Mouse (Mus musculus): ENCODE data around the gene Sfxn2. TPM values are rescaled to one million over a fixed set of nuclear protein-coding genes. Genes with fewer than 3 reads are reported as not detected.
A peak's percentile ranks its signal among the peaks of the same experiment; 100 is the strongest.

The Sfxn2 gene
- total and polyA plus RNA-seq, 2 experiments from 2014 or later, result 4.2 to 5.1 TPM

- no peaks in the 10 kb centered on the region for H3K4me1 ChIP-seq (ENCODE audit: control insufficient read depth, insufficient read depth)
- H3K9me3 ChIP-seq (replicated peaks; ENCODE audit: control insufficient read depth, low read length), result no peaks in the 10 kb centered on the region
- peaks cover 27% of the 10 kb centered on the region for H3K36me3 ChIP-seq (replicated peaks; ENCODE audit: control insufficient read depth, insufficient read depth, low read length)
- H3K27ac ChIP-seq (ENCODE audit: low read depth), result no peak overlapping the region
- ATAC-seq (ENCODE audit: insufficient read depth, low read depth) (no peak), DNase-seq (ENCODE audit: low spot score) (no peak)
- no peaks in the 10 kb centered on the region for H3K27me3 ChIP-seq (ENCODE audit: control insufficient read depth, insufficient read depth, low read length)
- no peak overlapping the region for H3K9ac ChIP-seq (replicated peaks; ENCODE audit: low read depth, low read length)
- TF ChIP-seq CTCF (IDR thresholded peaks at IDR 0.05; ENCODE audit: low read depth) (no peak; the same call in 1 of the 2 replicates), EP300 (IDR thresholded peaks at IDR 0.05; ENCODE audit: low read depth) (no peak)
- no peak overlapping the region for H3K4me2 ChIP-seq (ENCODE audit: low read depth, low read length)
- H3K4me3 ChIP-seq (ENCODE audit: low read depth, low read length), result no peak overlapping the region
- 86% methylated on average over 9 of the region's 9 CpGs for WGBS
Measured at GRCm38 (mm10) chr19:46592751-46593439, 19.7 kb downstream of the Sfxn2 start.

DNA sequence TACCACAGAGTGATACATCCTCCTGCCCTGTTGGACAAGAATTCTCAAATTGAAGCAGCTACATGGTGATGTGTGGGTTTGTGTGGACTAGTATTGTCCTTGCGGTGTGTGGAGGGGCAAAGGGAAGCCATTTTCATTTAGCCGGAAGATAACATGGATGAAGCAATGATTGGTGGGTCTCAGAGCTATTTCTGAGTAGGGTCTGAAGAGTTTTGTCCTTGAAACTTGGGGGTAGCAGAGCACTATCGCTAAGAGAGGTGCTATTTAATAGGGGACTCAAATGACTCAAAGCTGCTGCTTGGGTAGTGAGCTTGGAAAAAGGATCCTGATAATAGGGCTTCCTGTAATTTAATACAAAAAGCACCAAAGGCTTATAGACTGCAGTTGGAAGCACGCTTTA, 25.0 kb downstream of the Sfxn2 start:
- DNase-seq (ENCODE audit: low spot score) (no peak), ATAC-seq (ENCODE audit: insufficient read depth, low read depth) (no peak)
- peaks cover 16% of the 10 kb centered on the region; the same call in 1 of the 2 replicates for H3K36me3 ChIP-seq (replicated peaks; ENCODE audit: control insufficient read depth, insufficient read depth, low read length)
- H3K4me1 ChIP-seq (ENCODE audit: control insufficient read depth, insufficient read depth), result peaks cover 3% of the 10 kb centered on the region; the same call in 1 of the 2 replicates
- H3K27me3 ChIP-seq (ENCODE audit: control insufficient read depth, insufficient read depth, low read length), result no peaks in the 10 kb centered on the region
- H3K9me3 ChIP-seq (replicated peaks; ENCODE audit: control insufficient read depth, low read length), result no peaks in the 10 kb centered on the region
- H3K4me2 ChIP-seq (ENCODE audit: low read depth, low read length), result peak overlapping the region; percentile 44; the same call in 1 of the 2 replicates
- peak overlapping the region; percentile 99; the same call in 1 of the 2 replicates for H3K4me3 ChIP-seq (ENCODE audit: low read depth, low read length)
- peak overlapping the region; percentile 43; the same call in 1 of the 2 replicates for H3K27ac ChIP-seq (ENCODE audit: low read depth)
- TF ChIP-seq EP300 (IDR thresholded peaks at IDR 0.05; ENCODE audit: low read depth) (no peak), CTCF (IDR thresholded peaks at IDR 0.05; ENCODE audit: low read depth) (no peak)
- WGBS, result 78% methylated on average over 4 of the region's 4 CpGs
- H3K9ac ChIP-seq (replicated peaks; ENCODE audit: low read depth, low read length), result no peak overlapping the region

DNA sequence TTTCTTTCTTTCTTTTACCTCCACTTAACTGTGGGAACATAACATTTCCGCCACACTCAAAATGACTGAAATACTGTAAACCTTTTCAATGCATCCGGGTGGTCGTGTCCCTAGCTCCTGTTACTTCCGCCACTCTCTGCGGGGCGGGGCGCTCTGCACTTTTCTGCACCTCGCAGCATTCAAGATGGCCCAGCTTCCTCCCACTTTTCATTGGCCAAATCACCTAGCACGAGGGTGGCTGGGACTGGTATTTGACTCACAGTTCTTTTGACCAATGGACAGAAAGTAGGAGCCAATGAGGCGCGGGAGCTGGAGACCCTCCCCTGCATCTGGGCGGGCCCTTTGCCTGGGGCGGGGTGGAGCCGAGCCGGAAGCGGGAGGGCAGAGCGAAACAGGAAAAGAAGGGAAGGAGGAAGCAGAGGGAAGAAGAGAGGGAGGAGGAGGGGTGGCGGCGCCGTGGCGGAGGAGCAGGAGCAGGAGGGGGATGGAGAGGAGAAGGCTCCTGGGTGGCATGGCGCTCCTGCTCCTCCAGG, 25.6 kb downstream of the Sfxn2 start, which contains the start of gene Wbp1l:
TSS of gene Wbp1l (plus strand) at position 365 of the 533 bp plus-strand sequence.
- Histone ChIP-seq H3K4me2 (ENCODE audit: low read depth, low read length) (peak within 1 kb of the TSS; percentile 96), H3K4me3 (ENCODE audit: low read depth, low read length) (peak within 1 kb of the TSS; percentile 99), H3K27me3 (ENCODE audit: control insufficient read depth, insufficient read depth, low read length) (no peaks in the 10 kb centered on the region), H3K9me3 (replicated peaks; ENCODE audit: control insufficient read depth, low read length) (no peaks in the 10 kb centered on the region), H3K27ac (ENCODE audit: low read depth) (peak within 1 kb of the TSS; percentile 80), H3K4me1 (ENCODE audit: control insufficient read depth, insufficient read depth) (peaks cover 3% of the 10 kb centered on the region; the same call in 1 of the 2 replicates), H3K36me3 (replicated peaks; ENCODE audit: control insufficient read depth, insufficient read depth, low read length) (peaks cover 16% of the 10 kb centered on the region; the same call in 1 of the 2 replicates), H3K9ac (replicated peaks; ENCODE audit: low read depth, low read length) (peak within 1 kb of the TSS; percentile 68)
- TF ChIP-seq EP300 (IDR thresholded peaks at IDR 0.05; ENCODE audit: low read depth), result peak; percentile 41; the same call in 1 of the 2 replicates
- no peak for TF ChIP-seq CTCF (IDR thresholded peaks at IDR 0.05; ENCODE audit: low read depth)
- WGBS, result under 1% methylated on average over 20 of the region's 22 CpGs
- peak; percentile 99 for ATAC-seq (ENCODE audit: insufficient read depth, low read depth)
- peak; percentile 99 for DNase-seq (ENCODE audit: low spot score)

DNA sequence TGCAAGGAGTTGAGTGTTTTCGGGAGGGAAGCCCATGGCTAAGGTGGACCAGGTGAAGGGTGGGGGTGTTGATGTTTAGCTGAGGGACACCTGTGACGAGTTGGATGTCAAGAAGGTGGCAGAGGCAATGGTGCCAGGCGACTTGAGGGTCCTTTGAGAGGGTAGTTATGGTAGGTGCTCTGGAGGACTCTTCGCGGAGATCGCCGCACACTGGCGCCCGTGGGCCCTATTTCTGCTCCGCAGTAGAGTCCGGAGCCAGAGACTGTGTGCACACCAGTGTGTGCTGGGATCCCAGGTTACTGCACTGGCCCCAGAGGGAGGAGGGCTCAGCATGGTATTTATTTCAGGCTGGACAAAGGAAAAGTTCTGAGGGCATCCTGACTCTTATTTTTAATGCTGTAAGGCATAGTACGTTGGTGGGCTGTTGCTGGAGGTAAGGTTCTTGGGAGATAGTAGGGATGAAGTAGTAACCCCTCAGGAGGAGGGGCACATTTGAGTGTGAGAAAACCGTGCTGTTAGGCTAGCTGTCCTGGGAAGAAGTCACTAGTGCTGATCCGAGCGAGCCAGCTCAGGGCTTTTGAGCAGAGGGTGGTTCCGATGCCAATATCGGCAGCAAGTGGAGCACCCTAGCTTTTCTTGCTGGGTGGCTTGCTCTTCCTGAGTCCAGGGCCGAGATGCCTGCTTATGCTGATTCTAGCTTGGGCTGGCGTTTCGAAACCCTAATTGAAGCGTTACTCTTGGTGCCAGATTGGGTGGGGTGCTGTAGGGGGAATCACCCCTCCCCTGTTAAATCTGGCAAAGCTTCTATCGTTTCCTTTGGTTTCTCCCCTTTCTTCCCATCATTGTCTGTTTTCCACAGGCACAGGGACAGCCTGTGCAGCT, 26.5 kb downstream of the Sfxn2 start:
- WGBS, result 13% methylated on average over 22 of the region's 22 CpGs
- no peak for TF ChIP-seq EP300 (IDR thresholded peaks at IDR 0.05; ENCODE audit: low read depth)
- no peak for TF ChIP-seq CTCF (IDR thresholded peaks at IDR 0.05; ENCODE audit: low read depth)
- H3K27ac ChIP-seq (ENCODE audit: low read depth), result peak overlapping the region; percentile 80
- DNase-seq (ENCODE audit: low spot score), result no peak
- no peaks in the 10 kb centered on the region for H3K9me3 ChIP-seq (replicated peaks; ENCODE audit: control insufficient read depth, low read length)
- no peaks in the 10 kb centered on the region for H3K27me3 ChIP-seq (ENCODE audit: control insufficient read depth, insufficient read depth, low read length)
- H3K4me3 ChIP-seq (ENCODE audit: low read depth, low read length), result peak overlapping the region; percentile 99
- H3K9ac ChIP-seq (replicated peaks; ENCODE audit: low read depth, low read length), result peak overlapping the region; percentile 68
- peak overlapping the region; percentile 96 for H3K4me2 ChIP-seq (ENCODE audit: low read depth, low read length)
- peaks cover 3% of the 10 kb centered on the region; the same call in 1 of the 2 replicates for H3K4me1 ChIP-seq (ENCODE audit: control insufficient read depth, insufficient read depth)
- H3K36me3 ChIP-seq (replicated peaks; ENCODE audit: control insufficient read depth, insufficient read depth, low read length), result peaks cover 10% of the 10 kb centered on the region; the same call in 1 of the 2 replicates
- no peak for ATAC-seq (ENCODE audit: insufficient read depth, low read depth)

- 59% methylated on average over 4 of the region's 4 CpGs for WGBS
- DNase-seq (ENCODE audit: low spot score), result no peak
Measured at GRCm38 (mm10) chr19:46600371-46600770, 27.2 kb downstream of the Sfxn2 start.

More at GRCm38 (mm10) chr19:46600371-46600770, 27.2 kb downstream of the Sfxn2 start:
- ATAC-seq (ENCODE audit: insufficient read depth, low read depth), result no peak
- Histone ChIP-seq H3K4me1 (ENCODE audit: control insufficient read depth, insufficient read depth) (peaks cover 3% of the 10 kb centered on the region; the same call in 1 of the 2 replicates), H3K4me3 (ENCODE audit: low read depth, low read length) (peak overlapping the region; percentile 99; the same call in 1 of the 2 replicates), H3K27ac (ENCODE audit: low read depth) (no peak overlapping the region), H3K9ac (replicated peaks; ENCODE audit: low read depth, low read length) (no peak overlapping the region), H3K9me3 (replicated peaks; ENCODE audit: control insufficient read depth, low read length) (no peaks in the 10 kb centered on the region), H3K4me2 (ENCODE audit: low read depth, low read length) (peak overlapping the region; percentile 96), H3K36me3 (replicated peaks; ENCODE audit: control insufficient read depth, insufficient read depth, low read length) (0 out of 2 replicates have a peak, but pooled peaks cover 3% of the 10 kb centered on the region), H3K27me3 (ENCODE audit: control insufficient read depth, insufficient read depth, low read length) (no peaks in the 10 kb centered on the region)
- no peak for TF ChIP-seq CTCF (IDR thresholded peaks at IDR 0.05; ENCODE audit: low read depth)
- no peak for TF ChIP-seq EP300 (IDR thresholded peaks at IDR 0.05; ENCODE audit: low read depth)

Data from heart, postnatal 0 days (tissue).